Mouse (Mus musculus) skeletal muscle tissue, adult 2 months (tissue): ENCODE data around the gene Glul.
"Not testable (repeated sequence)": the region's sequence is repeated elsewhere in the genome, so short reads cannot be mapped to it uniquely, and the experiment has no call there.

Experiments used
- DNase-seq: peaks from one replicate; pipeline ENCODE4 v3.0.0-alpha.2; 2012; ENCODE audit warnings: low read depth, low spot score

The Glul gene

DNA sequence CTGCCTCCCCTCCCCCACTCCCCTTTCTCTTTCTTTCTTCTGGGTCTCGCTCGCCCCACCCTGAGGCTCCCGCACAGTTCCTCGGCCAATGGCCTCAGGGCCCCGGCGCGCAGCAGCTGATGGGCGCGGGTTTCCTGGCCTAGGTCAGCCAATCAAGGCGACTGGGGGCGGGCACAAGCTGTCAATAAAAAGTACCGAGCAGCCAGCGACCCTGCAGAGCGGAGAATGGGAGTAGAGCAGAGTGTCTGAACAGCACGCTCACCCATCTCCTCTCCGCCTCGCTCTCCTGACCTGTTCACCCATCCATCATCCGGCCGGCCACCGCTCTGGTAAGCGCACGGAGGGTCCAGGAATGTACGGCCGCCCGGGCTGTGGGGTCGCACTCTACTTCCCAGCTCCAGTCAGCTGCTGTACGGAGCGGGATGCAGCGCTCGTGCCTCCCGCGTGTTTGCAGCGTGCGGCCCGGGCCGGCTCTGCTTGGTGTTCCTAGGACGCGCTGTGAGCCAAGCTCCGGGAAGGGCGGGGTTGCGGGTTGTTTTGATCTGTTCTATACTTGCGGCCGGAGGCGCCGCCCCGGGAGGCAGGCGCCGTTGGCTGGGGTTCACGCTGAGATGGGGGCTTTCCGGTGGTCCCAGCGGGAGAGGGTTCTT is at the start of gene Glul, which contains the start of gene Teddm2:
Gene Glul (plus strand): TSS at position 214 of the 650 bp plus-strand sequence.
Gene Teddm2 (minus strand): TSS at position 498 of the 650 bp plus-strand sequence.
- DNase-seq, result peak; percentile 98

DNA sequence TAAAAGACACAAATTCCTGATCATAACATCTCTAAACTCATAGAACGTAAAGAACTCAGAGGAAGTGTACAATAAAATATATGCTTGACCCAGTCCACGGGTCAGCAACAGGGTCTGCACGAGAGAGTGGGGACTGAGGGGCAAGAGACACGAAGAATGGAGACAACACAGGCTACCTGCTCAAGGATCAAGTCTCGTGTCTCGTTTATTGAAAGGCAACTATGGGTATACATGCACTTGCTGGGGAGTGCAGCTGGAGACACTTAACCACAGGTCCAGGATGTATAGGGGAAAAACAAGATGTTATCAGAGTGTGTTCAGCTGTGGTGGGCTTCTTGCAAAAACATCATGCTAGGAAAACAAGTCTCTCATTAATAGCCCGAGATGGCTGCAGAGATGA is 47.0 kb upstream of the Glul start:
- not testable (repeated sequence) for DNase-seq

DNA sequence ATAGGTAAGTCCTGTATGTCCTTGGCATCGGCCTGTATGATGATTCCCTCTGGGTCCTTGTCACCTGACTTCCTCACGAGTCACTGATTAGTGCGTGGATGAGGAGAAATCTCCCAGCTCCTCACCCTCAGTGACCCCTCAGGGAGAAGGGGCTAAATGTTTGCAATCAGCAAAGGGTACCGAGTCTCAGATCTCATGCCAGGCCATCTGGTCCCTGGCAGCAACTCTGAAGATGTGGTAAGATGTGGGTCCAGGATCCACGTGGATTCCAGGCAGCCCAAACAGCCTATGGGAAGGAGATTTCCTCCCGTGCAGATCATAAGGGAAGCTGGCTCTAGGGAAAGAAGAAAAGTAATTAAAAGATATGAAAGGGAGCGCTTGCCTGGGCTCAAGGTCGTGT is 43.8 kb upstream of the Glul start:
- no peak for DNase-seq

DNA sequence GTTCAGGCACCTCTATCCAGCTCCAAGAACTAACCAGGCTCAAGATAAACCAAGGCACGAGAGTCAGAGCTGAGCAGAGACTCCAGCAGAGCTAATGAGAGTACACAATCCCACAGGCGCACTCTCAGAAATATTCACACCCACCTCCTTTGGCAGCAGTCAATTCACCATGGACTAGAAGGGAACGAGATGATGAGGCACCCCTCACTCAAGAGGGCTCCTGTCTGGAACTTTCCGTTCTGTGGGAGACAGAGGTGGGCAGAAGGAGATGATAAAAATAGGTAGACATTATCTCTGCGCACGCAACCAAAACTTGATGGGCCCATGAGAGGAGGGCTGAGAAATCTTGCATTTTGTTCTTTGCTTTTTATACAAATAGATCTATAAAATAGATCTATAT is 25.7 kb upstream of the Glul start, which contains the start of gene Teddm1b:
Gene Teddm1b (plus strand): TSS at position 301 of the 400 bp plus-strand sequence.
- DNase-seq, result no peak

DNA sequence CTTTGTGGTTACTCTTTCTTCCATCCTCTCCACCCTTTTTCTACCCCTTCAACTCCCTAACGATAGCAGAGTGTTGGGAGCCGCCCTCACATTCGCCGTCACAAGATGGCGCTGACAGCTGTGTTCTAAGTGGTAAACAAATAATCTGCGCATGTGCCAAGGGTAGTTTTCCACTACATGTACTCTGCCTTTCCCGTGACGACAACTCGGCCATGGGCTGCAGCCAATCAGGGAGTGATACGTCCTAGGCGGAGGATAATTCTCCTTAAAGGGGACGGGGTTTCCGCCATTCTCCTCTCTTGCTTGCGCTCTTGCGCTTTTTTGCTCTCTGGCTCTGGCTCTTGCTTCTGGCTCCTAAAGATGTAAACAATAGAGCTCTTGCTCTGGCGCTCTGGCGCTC is 19.4 kb upstream of the Glul start:
- not testable (repeated sequence) for DNase-seq

DNA sequence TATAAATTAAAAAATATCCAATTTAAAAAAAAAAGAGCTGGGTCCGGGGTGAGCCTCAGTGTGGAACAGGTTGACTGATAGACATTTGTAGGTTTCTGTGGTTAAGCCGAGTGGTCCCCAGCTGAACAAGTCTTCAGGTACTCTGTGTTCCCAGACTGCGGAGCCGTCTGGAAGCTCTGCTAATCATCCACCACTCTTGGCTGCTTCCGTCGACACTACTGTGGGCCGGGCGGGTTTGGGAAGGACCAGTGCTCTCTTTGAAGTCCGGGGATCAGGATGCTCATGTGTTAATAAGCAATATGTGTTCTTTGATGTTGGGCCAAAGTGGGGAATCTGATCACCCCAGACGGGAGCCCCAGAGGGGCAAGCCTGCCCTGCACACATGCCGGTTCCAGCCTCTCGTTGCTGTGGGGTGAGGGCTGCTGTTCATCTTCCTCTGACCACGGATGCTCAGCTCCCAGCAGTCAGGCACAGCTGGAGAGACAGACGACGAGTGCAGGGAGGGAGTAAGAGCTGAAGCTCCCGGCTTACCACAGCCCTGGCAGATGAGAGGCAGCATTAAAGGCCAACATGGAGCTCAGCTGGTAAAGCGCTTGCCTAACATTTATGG is 13.6 kb upstream of the Glul start:
- DNase-seq, result no peak

DNA sequence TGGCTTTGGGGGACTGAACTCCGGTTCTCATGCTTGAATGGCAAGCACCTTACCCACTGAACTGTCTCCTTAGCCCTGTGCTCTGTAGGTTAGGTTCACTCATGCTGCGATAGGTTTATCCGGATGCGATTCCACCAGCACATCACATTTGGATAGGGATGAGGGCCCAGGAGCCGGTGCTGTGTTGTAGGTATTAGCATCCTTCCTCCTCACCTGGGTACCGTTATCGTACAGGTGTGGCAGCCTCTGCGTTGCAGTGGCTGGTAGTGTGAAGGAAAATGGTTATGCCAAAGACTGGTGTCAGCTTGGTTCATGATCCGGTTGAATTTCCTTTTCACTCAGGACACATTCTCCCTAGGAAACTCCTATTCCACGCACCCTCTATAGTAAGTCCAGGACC is 9.6 kb upstream of the Glul start:
- DNase-seq, result no peak

DNA sequence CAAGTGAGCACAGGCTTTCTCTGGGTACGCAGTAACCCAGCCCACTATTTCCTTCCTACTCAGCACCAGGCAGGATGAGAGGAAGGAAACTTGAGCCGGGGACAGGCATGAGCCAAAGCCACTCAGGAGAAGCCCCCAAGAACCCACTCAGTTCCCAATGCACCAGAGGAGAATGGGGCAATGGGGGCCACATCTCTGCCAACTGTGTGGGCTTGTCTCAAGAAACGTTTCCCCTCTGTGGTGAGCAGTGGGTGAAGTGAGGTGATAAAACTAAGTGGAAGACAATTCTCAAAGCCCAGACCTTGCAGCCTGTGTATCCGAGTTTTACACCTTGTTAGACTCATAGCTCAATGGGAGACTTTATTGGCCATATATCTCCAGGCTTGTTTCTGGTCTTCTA is 8.3 kb upstream of the Glul start, which contains the start of gene Teddm1a:
Gene Teddm1a (plus strand): TSS at position 301 of the 400 bp plus-strand sequence.
- no peak for DNase-seq

DNA sequence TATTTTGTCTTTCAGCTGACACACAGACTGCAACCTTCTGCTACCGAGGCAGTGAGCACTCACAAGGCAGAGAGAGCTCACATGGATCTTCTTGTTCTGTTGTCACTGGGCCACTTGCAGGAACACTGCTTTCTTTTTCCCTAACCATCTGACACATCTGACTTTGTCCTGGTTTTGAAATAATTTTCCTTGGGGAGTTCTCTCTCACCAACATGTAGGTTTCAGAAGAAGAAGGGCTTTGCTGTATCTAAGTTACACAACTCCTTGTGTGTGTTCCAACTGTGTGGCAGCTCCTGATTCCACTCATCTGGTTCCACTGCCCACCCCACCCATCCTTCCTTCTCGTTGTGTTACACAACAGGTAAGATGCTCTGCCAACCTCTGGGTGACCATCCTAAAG is 6.0 kb upstream of the Glul start:
- no peak for DNase-seq

DNA sequence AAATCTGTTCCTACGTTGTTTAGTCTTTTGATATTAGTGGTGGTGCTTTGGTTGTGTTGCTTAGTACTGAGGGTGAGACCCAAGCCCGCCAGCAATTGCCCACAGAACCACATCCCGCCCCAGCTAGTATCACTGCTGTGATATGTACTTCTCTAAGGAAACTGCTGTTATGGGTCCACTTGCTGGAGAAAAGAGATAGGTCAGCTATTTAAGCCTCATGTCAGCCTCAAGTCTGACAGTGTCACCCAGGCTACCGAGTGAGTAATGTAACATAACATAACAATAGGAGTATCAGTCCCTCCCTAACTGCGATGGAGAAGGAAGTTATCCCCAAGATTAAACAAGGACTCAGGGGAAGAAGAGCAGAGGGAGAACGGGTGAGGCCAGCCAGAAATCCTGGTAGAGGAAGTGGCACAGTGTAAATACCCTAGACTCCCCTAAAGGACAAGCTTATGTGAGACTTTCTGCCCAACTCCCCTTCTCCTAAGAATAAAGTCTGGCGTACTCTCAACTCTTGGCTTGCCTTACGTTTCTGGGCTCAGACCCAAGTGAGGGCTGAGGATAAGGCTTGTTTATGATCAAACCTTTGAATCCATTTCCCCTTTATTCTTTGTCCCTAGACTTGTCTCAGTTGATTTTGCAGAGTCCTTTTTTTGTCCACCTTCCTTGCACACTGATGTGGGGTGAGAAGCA is 5.4 kb upstream of the Glul start:
- DNase-seq, result no peak

DNA sequence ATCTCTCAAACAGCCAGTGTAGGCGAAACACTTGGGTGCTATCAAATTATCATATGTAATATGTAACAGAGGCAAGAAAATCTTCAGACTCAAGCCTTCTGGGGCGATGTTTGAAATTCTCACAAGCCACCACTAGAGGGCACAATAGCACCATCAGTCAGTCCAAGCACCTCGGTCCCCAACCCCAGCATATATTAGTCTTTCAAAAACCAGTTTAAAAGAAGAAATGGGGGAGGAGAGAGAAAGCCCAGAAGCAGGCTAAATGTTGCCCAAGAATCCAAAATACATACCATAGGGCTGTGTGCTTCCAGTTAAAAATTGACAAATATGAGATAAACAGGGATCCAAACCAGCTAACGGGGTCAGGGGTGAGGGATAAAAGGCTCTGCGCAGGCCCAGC is 4.8 kb upstream of the Glul start:
- peak; percentile 75 for DNase-seq

DNA sequence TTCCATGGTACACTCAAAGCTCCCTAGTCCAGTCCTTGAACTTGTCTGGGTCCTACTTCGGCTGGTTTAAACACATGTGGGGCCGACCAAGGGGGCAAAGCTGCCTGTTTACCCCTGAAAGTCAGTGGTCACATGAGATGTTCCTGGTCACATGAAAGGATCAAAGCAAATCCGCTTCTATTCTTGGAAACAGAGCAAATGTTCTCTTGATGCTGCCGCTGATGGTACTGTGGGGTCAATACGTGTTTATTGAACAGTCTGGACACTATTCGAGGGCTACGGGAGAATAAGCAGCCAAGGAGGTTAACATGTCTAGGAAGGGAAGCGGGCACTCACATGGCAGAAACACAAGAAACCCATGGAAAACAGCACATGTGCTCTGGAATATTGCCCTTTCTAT is 2.5 kb upstream of the Glul start:
- DNase-seq, result no peak

DNA sequence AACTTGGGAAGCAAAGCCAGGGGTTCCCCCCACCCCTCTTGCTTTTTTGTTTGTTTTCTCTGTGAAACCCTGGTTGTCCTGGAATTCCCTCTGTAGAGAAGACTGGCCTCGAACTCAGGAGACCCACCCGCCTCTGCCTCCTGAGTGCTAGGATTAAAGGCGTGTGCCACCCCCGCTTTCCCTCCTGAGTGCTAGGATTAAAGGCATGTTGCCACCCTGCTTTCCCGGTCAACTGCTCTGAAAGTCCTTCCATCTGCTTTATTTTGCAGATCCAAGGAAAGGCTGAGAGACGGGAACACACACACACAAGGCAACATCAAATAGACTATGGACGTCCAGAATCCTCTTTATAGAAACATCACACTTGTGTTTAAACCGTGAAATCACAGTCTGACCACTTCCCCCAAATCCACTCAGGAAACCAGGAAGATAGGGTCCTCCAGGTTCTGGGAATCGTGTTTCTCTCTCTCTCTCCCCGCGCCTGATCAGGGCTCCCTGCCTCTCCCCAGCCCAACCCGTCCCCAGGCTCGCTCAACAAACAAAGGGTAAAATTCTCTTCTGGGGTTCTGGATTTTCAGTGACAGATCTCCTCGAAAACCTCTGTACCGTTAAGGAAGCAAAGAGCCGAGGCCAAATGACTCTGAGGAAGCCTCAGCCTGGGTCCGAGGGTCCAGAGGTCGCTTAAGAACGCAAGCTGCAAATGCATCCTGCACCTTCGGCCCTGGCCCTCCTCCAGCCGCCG is 584 bp upstream of the Glul start:
- DNase-seq, result no peak

DNA sequence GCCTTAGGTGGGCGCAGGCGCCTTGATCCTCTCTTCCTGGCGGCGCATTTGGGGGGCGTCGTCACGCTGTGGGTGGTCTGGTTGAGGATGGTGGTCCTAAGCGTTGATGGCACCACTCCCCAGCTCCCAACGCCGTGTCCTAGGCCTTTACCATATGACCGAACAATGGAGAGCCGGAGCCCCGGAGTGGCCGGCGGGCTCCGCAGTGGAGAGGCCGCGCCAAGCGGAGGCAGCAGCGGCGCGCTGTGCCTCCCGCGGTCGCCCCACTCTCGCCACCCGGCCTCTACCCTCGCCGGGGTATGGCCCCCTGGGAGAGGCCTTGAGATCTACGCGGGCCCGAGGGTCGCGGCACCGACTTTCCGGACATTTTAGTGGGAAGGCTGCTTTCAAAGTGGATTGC is 637 bp downstream of the Glul start:
- no peak for DNase-seq

DNA sequence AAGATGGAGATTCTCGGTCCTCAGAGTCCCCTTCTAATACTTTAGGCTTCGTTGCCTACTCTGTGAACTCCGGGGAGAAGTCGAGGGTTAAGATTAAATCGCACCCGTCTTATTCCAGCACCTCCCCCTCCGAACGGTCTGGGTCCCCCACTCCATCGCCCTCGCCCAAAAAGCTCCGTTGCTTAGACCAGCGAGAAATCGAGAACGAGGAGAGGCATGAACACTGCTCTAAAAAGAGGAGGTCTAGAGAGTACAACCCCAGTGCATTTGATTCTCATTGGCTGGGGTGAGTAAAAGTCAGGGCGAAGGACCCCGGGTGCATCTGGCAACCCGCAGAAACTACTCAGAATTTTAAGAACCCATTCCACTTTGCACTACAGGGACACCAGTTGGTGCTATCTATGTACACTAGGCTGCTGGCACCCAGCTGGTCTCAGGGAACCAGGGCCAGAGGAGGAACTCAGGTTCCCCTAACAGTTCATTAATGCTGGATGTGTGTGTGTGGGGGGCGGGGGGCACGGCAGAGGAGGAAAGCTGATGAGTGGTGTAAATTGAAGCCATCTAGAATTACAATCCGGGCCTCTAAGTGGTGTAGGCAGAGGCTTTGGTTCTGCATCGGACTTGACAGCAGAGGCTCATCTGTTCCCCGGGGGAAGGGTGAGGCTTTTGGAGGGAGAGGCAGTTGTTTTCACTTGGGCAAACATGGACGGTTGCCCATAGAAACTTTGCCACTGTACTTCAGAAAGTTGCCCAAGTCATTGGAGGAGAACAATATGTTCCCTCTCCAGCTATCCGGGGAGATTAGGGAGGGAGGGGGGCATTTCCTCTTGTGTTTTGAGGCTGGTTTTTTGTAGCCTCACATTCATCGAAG is 1.4 kb downstream of the Glul start:
- DNase-seq, result peak; percentile 93

DNA sequence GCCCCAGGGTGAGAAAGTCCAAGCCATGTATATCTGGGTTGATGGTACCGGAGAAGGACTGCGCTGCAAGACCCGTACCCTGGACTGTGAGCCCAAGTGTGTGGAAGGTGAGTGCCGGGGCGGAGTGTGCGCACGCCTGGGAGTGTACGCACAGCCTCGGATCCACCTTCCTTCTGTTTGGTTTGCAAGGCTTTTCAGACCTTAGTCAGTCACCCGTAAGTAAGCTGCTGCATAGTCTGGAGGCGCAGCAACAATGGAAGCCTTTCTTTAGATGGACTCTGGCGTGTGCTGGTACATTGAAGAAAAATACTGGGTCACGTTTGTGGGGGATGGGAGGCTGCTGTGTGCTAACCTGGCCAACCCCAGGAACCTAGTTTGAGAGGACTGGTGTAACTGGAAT is 3.3 kb downstream of the Glul start:
- DNase-seq, result no peak

DNA sequence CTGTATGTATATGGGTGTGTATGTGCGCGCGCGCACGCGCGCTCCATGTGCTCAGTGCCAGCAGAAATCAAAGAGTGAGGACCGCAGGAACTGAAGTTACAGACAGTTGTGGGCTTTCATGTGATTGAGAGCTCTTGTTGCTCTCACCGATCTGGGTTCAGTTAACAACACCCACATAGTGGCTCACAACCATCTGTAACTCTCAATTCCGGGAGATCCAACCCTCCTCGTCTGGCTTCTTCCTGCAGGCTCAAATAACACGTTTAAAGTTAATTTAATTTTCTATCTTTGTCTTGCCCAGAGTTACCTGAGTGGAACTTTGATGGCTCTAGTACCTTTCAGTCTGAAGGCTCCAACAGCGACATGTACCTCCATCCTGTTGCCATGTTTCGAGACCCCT is 4.5 kb downstream of the Glul start:
- DNase-seq, result no peak

DNA sequence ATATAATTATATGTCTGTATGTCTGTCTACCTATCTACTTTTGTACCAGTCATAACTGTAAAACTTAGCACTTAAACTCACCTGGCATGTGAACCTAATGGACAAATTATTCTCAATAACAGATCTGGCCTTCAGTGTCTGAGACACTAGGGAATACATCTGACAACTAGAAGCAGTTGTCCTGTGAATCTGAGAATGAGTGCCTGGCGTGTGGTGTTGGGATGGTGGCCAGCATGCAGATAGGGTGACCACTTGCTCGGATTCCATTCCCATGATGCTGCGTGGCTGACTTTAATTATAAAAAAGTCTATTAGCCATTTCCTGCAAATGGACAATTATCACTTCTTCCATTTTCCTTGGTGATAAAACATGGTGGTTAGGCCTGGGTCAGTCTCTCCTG is 6.1 kb downstream of the Glul start:
- no peak for DNase-seq

DNA sequence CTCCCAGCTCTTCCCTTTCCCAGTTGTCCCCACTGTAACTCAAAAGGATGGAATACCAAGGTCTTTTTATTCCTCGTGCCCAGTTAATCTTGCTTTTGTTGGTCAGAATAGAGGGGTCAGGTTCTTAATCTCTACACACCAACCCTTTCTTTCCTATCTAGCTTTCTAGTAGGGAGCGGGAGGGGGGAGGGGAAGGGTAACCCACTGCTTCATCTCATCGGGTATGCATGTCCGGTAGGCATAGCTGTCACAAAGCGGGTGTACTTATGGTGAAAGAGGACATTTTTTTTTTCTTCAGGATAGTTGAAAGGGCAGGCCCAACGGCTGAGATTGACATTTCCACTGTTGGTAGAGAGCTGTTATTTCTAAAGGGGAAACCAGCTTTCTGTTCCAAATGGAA is 8.5 kb downstream of the Glul start:
- DNase-seq, result no peak

DNA sequence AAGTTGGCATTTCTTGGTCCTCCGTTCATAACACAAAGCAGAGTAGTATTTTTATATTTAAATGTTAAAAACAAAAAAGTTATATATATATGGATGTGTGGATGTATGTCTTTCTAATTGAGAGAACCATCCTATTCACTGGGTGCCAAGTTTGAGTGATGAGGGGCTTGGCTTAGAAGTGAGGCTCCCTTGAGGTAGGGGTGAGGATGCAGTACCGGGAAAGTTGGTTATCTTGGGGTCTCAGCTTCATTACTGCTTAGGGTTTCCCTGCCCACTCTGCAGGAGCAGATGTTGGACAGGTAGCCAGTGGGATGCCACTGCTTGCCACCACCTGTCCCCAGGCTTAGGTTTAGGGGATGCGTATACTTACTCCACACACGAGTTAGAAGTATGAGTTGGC is 9.0 kb downstream of the Glul start:
- no peak for DNase-seq
